Mouse (Mus musculus) lung, postnatal 0 days (tissue): ENCODE results near the gene Sh2d6.

Experiments used
- CTCF ChIP-seq: IDR thresholded peaks from 2 replicates; pipeline ENCODE4 v1.5.1; 2016; ENCODE audit warnings: antibody characterized with exemption, mild to moderate bottlenecking
- EP300 ChIP-seq: IDR thresholded peaks from 2 replicates; pipeline ENCODE4 v1.6.1; 2016; ENCODE audit warnings: antibody characterized with exemption, mild to moderate bottlenecking, control low read depth

- TF ChIP-seq CTCF (no peak), EP300 (no peak)
Observed at GRCm38 (mm10) chr6:72518842-72519241, 2.7 kb downstream of the Sh2d6 start.
